In genomic region chr19:53314530-53315208, GRCm38 (mm10) we compare ENCODE assay signal across 8 mouse cellular contexts. TPM values are rescaled to one million over a fixed set of nuclear protein-coding genes. Genes with fewer than 3 reads are reported as not detected.
DNase-seq lines count a peak whose midpoint lies in the region; ATAC-seq and TF ChIP-seq lines count a peak whose summit lies in the region.

No protein-coding gene starts in this region.

- ATAC-seq in liver, embryonic 12.5 days, result no peak
- no peak for ATAC-seq in inflammation-experienced regulatory T-cells, adult 6 months

- H3K4me2 ChIP-seq in liver, embryonic 12.5 days, result peak overlapping the region; percentile 98

- H3K9me3 ChIP-seq in liver, embryonic 12.5 days (replicated peaks), result no peaks in the 10 kb centered on the region

- H3K4me1 ChIP-seq in testis, adult 2 months (ENCODE audit: control insufficient read depth, insufficient read depth, low read length), result peaks cover 27% of the 10 kb centered on the region
- H3K4me1 ChIP-seq in liver, embryonic 12.5 days, result peaks cover 44% of the 10 kb centered on the region

- H3K36me3 ChIP-seq in testis, adult 2 months (ENCODE audit: control insufficient read depth, insufficient read depth, low read length), result no peaks in the 10 kb centered on the region
- no peaks in the 10 kb centered on the region for H3K36me3 ChIP-seq in liver, embryonic 12.5 days

- peak overlapping the region; percentile 60 for H3K9ac ChIP-seq in liver, embryonic 12.5 days

- peak; percentile 62 for DNase-seq in cerebellum, adult 9-11 months
- no peak for DNase-seq in cerebellum, postnatal 4 days (ENCODE audit: low spot score in 2 of 2)
- no peak for DNase-seq in testis, postnatal 10 days (ENCODE audit: low spot score)
- DNase-seq in frontal cortex, postnatal 25 days (ENCODE audit: low spot score in 2 of 2), result no peak
- no peak for DNase-seq in ovary, postnatal 10 days (ENCODE audit: low spot score)

- peak overlapping the region; percentile 80 for H3K4me3 ChIP-seq in testis, adult 2 months (ENCODE audit: control insufficient read depth, low read depth, low read length)
- H3K4me3 ChIP-seq in liver, embryonic 12.5 days, result peak overlapping the region; percentile 84

- no peak for TF ChIP-seq CTCF in testis, adult 2 months (IDR thresholded peaks at IDR 0.05; ENCODE audit: control insufficient read depth, insufficient read depth, insufficient replicate concordance, low read depth, low read length)

- no peaks in the 10 kb centered on the region; the same call in 1 of the 2 replicates for H3K27me3 ChIP-seq in testis, adult 2 months (ENCODE audit: control insufficient read depth, insufficient read depth, low read length)
- no peaks in the 10 kb centered on the region for H3K27me3 ChIP-seq in liver, embryonic 12.5 days (replicated peaks)

- TF ChIP-seq POLR2A in testis, adult 2 months (IDR thresholded peaks at IDR 0.05; ENCODE audit: control insufficient read depth, low read depth, low read length), result no peak

- peak overlapping the region; percentile 68 for H3K27ac ChIP-seq in testis, adult 2 months (ENCODE audit: control insufficient read depth, insufficient read depth, low read depth, low read length)
- H3K27ac ChIP-seq in liver, embryonic 12.5 days, result peak overlapping the region; percentile 96

- 48% methylated on average over 16 of the region's 16 CpGs for WGBS in liver, embryonic 12.5 days (ENCODE audit: insufficient replicate concordance)

RNA-seq across cellular contexts. Expression of gene Mxi1, which starts 4.4 kb away (rescaled TPM):
- polyA plus RNA-seq in testis, adult 2 months (2012; rRNA removed), result 54.8 and 55.6 TPM in 2 replicates
- 38.3 and 39.3 TPM in 2 replicates for polyA plus RNA-seq in liver, embryonic 12.5 days (2016; fragmentation: Nextera tagmentation; extraction: Ambion mirVana)
- 1 to 10 TPM; 4.3 to 5.9 (median 4.6) TPM for polyA plus RNA-seq in inflammation-experienced regulatory T-cells, adult 6 months (2017; shearing (Covaris generic))

RNA-seq across cellular contexts. Expression of gene Gm10197, which starts 56.9 kb away (rescaled TPM):
- polyA plus RNA-seq in testis, adult 2 months (2012; rRNA removed), result not detected in 2 replicates
- polyA plus RNA-seq in liver, embryonic 12.5 days (2016; fragmentation: Nextera tagmentation; extraction: Ambion mirVana), result not detected in 2 replicates
- not detected for polyA plus RNA-seq in inflammation-experienced regulatory T-cells, adult 6 months (2017; shearing (Covaris generic))
